Mouse (Mus musculus) 416B (cell line): ENCODE results near the gene Stk38.
"Not testable (repeated sequence)": the region's sequence is repeated elsewhere in the genome, so short reads cannot be mapped to it uniquely, and the experiment has no call there.

Experiments
- DNase-seq: peaks from one replicate; pipeline ENCODE4 v3.0.0; 2011; ENCODE audit warnings: low read depth

Gene Stk38

DNA sequence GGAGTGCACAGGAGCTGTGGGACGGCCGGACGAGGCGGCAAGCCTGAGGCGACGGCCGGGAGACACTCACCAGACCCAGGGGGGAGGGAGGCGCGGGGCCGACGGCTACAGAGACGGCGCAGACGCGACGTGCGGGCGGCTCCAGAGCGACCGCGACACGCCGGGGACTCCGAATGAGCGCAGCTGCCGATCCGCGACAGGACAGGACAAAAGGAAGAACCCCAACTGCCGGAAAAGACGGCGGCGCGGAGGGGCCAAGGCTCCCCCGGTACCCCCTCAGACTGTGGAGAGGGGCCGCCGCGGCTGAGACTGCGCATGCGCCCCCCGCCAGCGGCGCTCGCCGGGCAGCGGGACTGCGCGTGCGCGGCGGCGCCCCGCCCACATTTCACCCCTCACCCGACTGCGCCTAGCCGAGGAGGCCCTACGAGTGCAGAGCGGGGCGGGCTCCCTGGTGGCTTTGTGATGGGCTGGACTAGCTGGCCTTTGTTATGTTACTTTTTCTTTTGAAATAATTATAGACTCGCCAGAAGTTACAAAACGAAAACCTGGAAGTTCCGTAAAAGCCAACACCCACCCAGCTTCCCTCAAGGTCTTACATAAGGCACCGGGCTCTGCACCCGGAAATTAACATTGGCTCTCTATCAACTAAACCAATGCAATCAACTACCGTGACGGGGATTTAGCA is at the start of gene Stk38:
TSS of gene Stk38 (minus strand) at position 355 of the 685 bp plus-strand sequence.
- DNase-seq: peak; percentile 91

DNA sequence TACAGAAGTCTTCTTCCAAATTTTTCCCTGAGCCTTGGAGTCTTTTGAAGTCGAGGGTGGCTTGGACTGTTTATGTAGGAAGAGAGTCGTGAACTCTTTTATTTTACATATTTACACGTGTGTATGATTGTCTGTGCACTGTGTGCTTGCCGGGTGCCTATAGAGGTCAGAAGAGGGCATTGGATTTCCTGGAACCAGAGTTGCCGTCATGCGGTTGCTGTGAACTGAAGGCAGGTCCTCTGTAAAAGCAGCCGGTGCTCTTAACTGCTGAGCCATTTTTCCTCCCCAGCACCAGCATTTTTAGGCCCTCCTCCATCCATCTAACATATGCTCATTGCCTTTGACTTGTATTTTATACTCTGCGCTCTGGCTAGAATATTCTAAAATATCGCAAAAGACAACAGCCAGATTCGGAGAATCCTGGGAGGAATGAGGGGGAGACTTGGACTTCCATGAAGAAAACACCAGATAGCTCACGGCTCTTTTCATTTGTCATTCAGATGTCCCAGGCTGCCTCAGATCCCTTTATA is 49.6 kb upstream of the Stk38 start:
- DNase-seq: peak; percentile 47

DNA sequence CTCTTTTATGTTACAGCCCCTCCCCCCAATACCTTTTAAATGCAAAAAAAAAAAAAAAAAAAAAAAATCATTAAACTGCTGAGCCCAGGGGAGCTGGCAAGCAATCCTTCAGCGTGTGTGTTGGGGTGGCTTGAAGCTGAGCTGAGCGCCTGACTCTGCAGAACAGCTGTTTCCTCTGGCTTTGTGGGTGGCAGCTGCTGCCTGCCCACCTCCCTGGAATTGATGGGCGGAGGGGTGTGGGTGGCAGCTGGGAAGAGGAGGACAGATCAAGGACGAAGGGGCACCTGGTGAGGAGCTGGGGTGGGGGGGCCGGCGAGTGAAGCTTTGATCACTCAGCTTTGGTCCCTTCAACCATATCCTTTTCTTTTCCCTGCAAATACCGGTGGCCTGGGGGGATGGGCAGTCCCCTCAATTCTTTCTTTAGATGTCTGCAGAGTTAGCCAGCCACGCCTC is 48.9 kb upstream of the Stk38 start:
- DNase-seq: peak; percentile 86

DNA sequence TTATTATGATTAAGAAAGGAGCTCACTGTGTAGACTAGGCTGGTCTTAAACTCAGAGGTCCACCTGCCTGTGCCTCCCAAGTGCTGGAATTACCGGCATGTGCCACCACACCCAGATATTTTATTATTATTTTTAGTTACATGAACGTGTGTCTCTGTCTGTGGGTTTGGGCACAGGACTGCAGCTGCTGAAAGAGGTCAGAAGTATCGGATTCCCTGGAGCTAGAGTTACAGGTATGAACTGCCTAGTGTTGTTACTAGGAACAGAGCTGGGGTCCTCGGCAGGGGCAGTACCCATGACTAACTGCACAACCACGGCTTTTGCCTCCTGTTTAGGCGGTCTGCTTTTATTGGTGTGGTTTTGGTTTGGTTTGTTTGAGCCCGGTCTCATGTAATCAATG is 48.4 kb upstream of the Stk38 start:
- DNase-seq: no peak

DNA sequence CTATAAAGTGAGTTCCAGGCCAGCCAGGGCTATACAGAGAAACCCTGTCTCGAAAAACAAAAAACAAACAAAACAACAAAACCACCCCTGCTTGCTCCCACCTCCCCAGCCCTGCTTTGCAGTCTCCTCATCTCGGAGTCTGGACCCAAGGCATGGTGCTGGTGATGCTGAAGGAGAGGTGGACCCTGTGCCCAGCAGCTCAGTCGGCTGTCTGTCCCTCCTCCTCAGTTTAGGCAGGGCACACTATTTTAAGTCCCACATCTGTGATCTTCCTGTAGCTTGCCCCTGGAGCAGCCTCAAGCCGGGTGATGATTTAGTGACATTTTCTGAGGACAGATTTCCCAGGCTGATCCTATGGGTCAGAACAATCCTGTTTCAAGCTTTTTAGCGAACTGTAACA is 47.8 kb upstream of the Stk38 start:
- no peak for DNase-seq

DNA sequence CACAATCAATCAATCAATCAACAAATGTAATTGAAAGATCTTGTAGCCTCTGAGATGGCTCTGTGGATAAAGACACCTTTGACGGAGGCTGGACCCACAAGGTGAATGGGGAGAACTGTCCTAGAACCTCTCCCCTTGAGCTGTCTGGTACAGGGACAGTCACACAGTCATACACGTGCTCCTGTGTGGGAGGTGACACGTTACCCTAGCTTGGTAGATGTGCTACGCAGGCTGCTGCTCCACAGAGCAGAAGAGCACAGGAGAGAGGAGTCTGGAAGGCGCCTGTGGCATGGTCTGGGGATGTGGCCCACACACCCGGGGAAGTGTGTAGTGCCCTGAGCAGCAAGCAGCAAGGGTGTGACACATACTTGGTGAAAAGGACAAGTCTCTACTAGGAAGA is 46.6 kb upstream of the Stk38 start:
- DNase-seq: no peak

DNA sequence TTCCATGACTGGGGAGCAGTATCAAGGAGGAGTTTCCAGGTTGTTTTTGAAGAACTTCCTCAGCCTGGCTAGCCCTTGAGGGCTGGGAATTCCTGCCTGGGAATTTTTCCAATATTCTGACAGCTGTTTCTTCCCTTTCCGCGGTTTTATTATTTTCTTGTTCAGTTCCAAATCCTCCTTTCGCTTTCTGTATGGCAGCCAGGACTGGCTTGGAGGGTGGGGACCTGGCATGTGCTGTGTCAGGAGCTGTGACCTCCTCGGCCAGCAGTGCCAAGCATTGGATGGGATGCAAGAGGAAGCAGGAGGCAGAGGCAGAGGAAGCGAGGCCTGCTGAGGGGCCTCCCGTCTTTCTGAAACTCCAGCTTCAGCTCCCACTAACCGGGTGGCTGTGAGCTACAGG is 46.0 kb upstream of the Stk38 start:
- no peak for DNase-seq

DNA sequence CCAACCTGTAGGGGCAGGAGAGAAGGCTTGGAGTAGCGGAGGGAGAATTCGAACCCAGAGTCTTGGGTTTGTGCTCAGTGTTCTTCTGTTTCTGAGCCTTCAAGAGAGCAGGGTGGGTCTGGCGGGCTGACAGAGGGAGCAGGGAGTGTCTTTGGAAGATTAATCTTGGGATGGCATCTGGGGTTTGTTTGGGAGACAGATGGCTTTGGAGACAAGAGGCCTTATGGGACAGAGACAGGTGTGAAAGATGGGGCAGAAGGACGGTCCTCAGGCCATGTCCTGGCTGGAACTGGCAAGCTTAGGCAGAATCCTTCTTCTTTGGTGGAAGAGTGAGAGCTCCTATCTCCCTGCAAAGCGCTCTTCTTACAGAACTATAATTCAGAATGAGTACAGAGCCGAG is 45.3 kb upstream of the Stk38 start:
- no peak for DNase-seq

DNA sequence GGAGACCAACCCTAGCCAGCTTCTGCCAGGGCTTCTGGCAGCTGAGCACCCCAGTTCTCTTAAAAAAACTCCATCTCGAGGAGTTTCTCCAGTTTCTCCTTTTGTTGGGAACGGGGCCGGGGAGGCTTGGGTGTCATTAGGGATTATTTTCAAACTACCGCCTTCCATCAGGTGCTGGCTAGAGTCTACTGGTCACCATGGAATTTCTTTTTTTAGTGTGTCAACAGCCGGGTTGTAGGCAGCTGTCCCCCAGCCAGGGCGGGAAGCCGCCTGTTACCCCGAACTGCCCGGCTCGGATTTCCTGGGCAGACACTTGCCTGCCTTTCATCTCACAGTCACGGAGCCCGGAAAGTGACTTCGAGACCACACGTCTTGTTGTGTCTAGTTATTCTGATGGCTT is 43.0 kb upstream of the Stk38 start:
- DNase-seq: no peak

DNA sequence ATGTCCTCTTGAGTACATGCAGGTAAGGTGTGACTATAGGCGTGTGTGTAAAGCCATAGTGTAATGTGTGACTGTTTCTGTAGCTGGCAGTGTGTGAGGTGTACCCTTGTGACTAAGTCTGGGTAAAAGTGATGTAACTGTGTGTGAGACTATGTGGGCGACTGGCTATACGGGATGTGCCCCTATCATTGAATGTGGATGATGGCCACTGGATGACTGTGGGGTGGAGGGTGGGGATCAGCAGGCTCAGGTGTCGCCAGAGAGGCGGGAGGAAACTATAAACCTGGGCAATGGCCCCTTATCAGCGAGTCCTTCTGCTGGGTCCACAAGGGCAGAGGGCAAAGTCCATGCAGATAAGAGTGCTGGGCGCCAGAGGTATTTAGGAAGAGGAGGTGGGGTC is 42.1 kb upstream of the Stk38 start:
- DNase-seq: no peak

DNA sequence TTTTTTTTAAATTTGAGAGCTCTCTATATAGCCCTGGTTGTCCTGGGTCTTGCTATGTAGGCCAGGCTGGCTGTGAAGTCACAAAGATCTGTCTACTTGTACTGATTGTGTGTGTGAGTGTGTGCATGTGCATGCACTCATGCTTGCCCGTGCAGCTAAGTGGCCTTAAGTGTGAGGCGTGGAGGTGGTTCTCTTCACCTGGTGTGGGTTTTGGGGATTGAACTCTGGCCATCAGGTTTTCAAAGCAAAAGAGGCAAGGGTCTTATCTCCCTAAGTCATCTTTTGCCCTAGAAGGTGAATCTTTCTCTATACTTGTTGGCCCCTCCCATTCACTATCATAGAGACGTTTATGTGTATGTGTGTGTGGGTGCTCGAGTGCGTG is 41.7 kb upstream of the Stk38 start:
- DNase-seq: no peak

DNA sequence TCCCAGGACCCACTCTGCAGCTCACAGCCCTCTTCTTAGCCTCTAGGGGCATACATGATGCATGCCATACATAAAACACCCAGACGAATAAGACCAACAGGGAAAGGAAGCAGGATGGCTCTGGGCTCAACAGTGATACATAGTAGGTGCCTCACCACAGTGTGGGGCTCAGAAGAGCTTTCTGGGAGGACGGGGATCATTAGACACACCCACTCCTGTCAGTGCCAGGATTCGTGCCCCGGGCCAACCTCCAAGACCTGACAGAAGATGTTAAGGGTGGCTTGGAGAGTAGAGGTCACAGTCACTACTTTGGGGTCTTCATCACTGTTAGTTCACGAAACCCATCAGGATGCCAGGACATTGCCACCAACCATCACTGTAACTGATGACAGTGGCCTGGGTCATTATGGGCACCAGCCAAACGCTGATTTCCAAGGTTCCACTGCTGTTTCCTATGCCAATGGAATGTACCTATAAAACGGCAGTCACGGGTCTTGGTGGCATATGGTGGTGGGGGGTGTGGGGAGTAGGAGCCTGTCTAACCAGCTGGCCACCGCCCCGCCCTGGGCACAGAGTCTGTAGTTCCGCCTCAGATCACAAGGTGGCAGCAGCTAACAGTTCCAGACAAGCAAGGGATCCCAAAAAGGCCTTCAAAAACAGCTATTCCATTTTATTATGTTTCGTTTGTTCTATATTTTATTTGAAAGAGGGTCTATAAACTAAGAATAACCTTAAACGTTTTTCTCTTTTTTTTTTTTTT is 41.1 kb upstream of the Stk38 start:
- peak; percentile 84 for DNase-seq

DNA sequence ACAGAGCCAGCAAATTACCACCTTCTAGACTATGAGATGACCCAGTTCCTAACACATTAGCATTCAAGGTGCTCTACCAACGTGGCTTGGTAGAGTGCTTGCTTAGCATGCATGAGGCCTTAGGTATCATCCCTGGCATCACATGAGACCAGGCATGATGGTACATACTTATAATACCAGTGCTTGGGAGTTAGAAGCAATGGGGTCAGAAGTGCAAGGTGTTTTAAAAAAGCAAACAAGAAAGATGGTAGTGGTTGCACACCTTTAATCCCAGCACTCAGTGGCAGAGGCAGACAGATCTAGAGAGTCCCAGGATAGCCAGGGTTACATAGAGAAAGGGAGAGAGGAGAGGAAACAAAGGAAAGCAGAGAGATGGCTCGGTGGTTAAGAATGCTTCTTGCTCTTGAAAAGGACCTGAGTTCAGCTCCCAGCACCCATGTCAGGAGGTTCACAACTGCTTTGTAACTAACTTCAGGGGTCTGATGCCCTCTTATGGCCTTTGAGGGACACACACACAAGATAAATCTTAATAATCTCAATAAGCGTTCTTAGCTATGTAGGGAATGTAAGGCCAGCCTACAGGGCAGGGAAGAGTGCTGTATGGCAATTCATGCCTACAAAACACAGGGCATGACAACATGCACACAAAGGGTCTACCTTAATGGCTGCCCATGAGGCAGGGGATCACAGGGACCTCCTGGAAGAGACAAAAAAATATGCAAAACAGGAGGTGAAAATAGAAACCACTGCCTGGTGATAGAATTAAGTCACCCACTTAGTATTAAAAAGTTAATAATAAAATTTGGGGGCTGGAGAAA is 40.1 kb upstream of the Stk38 start:
- DNase-seq: peak; percentile 59

DNA sequence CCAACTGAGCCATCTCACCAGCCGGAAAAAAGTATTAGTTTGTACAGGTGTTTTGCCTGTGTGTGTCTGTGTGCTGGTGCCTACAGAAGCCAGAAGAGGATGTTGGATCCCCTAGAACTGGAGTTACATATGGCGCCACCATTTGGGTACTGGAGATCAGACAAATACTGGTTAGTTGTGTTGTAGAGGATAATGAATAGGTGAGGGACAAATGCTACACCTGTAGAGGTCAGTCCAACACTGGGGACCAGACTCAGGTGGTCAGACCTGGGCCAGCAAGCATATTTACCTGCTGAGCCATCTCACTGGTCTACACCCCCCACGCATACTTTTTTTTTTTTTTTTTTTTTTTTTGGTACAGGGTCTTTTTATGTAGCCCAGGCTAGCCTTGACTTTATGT is 39.1 kb upstream of the Stk38 start:
- DNase-seq: peak; percentile 38

DNA sequence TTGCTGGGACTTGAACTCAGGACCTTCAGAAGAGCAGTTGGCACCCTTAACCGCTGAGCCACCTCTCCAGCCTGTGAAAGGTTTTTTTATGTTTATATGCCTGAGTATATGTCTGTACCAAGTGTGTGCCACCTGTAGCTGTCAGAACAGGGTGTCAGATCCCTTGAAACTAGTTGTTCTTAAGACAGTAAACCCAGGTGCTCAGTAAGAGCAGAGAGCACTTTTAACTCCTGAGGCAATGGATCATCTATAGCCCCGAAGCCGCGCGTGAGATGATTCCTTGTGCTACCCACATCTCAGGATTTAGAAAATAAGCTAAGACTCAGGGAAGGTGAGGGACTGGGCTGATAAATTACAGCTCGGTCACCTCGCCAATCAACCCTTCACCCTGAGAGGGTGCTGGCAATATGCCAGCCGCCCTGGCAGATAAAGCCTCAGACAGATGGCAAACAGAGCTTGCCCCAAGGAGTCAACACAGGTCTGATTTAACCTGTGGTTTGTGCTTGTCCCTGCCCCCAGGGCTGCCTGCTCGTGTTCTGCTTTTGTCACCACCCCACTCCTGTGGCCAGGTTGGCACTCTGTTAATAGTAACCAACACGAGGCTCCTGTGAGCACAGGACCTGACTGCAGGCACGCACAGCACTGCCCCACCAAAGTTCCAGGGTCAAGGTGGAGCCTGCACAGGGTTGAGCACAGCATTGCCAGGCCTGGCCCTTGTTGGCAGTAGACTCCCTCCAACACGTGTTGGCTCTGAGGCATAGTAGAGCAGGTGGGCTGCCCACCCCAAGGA is 38.1 kb upstream of the Stk38 start:
- peak; percentile 58 for DNase-seq

DNA sequence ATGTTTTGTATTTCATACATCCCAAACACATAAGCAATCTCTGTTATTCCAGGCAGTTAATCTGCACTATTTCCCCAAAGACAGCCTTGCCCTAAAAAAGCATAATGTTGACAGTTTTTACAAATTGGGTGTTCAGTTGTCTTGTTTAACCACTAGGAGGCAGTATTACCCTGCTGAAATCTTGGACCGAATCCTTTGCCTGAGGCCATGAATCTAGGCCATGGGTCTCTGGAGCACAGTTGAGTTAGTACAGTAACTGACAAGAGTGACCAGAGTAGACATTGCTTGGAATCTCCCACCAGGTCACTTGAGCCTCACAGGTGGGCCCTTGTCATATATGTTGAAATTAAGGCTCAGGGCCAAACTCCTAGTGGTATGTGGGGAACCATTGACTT is 37.1 kb upstream of the Stk38 start:
- peak; percentile 78 for DNase-seq

DNA sequence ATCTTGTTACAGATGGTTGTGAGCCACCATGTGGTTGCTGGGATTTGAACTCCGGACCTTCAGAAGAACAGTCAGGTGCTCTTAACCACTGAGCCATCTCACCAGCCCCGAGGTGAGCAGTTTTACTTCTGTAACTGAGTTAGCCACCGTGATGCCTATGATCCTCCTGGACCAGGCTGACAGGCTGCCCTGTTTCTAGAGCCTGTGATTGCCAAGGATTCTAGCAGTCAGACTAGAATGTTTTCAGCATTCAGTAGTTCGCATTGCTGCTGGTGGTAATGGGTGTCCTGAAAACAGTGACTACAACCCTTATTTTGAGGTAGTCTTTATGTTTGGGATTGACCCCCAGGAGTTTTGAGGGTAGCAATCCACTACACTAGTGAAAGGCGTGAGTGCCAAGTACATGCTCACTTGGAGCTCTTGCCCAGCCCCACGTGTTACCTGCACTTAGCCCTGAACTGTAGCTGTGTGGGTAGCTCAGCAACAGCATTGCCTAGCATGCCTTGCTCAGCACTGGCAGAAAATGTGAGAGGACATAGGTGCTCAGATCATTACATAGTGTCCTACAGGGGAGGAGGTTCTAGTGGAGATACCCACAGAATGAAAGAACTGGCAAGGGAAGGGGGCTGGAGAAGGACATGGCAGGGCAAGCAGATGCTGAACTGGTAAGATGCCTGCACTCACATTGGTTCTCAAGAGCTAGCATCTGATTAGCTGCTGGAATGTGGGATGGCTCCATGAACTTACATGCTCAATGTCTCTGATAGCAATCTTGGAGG is 36.5 kb upstream of the Stk38 start:
- peak; percentile 34 for DNase-seq

DNA sequence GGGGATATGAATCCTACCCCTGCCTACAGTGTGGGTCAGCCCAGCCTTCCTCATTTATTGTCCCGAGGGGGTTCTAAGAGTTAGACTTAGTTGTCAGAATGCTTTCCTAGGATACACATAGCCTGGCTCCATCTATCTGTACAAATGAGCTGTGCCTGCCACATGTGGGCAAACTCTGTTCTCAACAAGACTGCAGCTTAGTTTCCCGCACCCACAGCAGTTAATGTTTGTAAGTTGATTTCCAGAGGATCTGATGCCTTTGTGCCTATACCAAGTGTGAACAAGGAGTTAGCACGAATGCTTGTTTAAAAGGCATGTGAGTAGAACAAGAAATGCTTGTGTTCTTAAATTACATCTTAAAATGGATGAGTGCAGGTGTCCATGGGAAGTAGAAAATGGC is 35.8 kb upstream of the Stk38 start:
- peak; percentile 36 for DNase-seq

DNA sequence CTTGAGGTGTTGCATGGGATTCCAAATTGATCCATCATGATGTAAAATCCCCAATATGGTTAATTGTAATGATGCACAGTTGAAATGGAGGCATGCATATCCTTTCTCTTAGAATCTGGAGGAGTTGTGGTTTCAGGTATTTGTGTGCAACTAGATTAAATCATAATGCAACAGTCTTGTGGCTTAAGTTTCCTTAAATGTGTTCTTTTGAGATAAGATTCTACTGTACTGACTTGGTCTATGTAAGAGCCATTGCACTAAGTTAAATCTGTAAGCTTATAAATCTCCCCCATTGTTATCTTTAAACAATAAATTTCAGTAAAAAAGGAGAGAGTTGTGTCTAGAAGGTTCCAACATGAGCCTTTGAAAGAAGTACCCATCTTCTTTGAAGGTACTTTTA is 34.8 kb upstream of the Stk38 start:
- DNase-seq: peak; percentile 72

DNA sequence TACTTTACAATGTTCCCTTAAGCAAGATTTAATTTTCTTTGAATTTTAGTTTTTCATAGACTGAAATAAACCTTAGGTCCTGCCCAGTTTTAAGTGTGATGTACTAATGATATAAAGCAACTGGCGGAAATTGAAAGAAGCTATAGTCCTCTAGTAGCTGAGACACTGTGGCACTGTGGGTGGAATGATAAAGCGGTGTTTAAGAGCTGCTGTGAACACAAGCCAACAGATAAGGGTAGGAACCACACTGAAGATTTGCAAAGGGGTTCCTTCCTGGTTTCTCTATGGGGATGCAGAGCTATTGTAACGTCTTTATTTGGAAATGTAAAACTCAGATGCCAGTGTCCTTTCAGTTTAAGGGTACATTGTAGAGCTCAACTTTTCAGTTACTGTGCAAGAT is 33.8 kb upstream of the Stk38 start:
- not testable (repeated sequence) for DNase-seq

DNA sequence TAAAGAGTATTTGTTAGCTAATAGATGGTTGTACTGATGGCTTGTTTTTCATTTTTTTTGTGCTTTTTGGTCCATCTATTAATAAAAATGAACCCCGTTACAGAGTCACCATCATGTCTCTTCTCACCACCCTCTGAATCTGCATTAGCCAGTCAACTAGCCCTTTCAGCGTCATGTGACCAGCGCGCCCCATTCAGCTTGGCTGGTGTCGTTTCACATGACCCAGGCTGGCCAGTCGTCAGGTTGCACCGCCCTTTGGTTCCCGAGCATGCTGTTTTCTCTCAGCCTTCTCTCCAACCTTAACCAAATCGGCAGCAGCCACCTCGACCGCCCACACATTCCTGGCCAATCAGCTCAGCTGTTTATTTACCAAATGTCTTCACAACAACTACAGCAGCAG is 31.6 kb upstream of the Stk38 start:
- no peak for DNase-seq
